Mouse (Mus musculus): ENCODE measurements around the gene Snrpd3.
A peak's percentile ranks its signal among the peaks of the same experiment; 100 is the strongest.
"Not testable (repeated sequence)": the region's sequence is repeated elsewhere in the genome, so short reads cannot be mapped to it uniquely, and the experiment has no call there.

The Snrpd3 gene

DNA sequence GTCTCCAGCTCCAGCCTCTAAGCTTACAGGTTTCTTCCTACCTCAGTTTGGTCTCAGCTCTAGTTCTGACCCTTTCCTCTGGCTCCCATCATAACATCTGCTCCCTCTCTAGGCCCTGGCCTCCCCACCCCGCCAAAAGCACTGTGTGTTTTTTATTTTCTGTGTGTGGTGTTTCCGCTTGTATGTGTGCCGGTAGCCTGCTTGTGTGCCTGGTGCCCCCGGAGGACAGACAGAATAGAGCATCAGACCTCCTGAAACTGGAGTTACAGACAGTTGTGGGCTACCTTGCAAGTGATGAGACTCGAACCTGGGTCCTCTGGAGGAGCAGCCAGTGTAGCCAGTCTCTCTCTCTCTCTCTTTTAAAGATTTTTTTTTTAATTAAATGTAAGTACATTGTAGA is 49.0 kb downstream of the Snrpd3 start:
- DNase-seq (ENCODE audit: low spot score in 2 of 2): no peak

DNA sequence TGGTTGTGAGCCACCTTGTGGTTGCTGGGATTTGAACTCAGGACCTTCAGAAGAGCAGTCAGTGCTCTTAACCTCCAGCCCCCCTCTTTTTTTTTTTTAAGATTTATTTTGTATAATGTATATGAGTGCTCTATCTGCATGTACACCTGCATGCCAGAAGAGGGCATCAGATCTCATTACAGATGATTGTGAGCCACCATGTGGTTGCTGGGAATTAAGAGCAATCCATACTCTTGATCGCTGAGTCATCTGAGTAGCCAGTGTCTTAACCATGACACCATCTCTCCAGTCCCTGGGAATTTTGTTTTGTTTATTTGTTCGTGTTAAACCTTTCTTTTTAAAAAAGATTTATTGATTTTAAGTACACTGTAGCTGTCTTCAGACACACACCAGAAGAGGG is 49.4 kb downstream of the Snrpd3 start:
- not testable (repeated sequence) for DNase-seq (ENCODE audit: low spot score in 2 of 2)

DNA sequence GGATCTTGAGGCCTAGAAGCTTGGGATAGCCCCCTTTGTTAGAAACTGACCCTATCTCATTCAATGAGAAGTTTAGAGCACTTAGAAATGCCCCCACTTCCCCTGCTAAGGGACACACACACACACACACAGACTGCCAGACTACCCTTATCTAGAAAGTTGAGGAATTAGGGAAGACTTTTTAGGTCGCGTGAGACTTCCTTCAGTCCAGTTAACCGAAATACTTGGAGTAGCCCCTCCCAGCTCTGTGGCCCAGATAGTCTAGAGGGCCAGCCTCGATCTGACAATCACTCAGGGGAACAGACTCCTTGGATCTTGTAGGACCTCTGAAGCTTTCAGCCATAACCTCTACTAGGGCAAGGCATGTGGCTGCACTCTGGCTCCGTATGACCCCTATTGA is 50.7 kb downstream of the Snrpd3 start:
- DNase-seq (ENCODE audit: low spot score in 2 of 2): no peak

DNA sequence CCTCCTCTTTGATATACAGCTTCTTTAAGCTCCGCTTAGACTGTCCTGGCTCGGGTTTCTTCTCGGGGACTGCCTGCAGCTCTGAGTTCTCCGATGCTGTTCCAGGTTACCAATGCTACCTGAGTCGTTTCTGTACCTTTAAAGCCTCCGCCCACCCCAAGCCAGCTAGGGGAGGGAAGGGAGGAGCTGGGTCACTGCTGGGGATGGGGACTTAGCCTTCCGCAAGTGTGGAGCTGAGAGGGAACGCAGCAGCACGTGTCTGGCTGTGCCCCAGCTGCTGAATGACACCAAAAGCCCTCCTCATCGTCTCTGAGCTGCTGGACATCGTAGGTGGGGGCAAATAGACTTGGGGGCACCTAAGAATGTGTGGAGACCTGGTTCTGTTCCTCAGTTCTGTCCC is 51.1 kb downstream of the Snrpd3 start:
- DNase-seq (ENCODE audit: low spot score in 2 of 2): no peak

DNA sequence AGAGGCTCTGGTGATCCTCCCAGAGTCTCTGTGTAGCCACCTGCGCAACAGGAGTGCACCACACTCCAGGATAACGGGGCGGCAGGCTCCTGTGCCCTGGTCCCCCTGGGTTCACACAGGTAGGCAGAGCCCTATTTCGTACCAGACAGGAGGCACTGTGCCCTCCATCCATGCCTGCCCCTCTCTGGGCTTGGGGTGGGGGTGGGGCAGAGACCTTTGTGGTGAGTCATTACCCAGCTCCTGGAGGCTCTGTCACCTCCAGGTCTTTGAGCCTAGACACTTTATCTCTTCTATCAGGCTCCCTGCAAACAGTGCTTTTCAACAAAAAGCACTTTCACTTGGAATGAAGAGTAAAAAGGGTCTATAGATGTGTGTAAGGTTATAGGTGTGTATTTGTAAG is 51.5 kb downstream of the Snrpd3 start:
- no peak for DNase-seq (ENCODE audit: low spot score in 2 of 2)

DNA sequence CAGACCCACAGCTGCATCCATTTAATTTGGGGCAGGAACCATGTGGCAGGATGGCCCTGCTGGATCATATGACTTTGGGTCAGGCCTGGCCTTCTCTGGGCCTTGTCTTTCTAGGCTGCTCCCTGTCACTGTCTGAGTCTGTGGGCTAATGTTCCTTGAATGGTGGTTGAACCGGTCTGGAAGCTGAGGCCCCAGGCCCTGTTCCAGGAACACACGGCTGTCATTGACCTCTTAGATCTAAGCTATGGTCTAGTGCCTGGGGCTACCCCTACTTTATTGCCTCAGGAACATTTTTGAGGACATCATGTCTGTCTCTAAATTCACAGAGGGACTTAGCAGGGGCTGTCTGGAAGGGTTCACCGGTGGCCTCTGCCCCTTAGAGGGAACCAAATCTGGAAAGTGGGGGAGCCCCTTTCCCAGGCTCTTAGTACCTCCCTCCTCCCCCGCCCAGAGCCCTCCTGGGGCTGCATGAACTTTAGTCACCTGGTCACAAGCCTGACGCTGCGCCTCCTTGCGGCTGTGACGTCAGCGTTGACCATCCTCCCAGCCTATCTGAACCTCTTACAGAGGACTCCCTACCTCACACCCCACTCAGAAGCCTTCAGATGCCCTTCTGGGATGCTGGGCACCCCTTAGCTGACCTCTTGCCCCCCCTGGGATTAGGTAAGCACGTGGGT is 53.8 kb downstream of the Snrpd3 start:
- DNase-seq (ENCODE audit: low spot score in 2 of 2): no peak

DNA sequence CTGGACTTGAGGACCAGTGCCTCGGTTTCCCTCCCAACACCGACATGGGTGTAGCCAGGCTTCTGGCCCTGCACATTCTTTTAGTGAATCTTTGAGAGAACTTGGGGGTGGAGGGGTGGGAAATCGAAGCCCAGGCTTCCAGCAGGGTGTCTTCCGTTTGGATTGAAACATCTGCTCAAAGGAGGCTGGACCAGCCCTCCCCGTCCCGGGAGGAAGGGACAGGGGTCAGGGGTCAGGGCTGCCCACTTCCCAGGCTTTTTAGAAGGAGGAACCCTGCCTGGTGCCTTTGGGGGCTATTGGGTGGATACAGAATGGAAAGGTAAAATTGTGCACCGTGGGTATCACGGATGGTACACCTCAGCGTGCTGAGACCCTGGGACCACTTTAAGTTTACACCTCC is 54.6 kb downstream of the Snrpd3 start:
- DNase-seq (ENCODE audit: low spot score in 2 of 2): no peak

DNA sequence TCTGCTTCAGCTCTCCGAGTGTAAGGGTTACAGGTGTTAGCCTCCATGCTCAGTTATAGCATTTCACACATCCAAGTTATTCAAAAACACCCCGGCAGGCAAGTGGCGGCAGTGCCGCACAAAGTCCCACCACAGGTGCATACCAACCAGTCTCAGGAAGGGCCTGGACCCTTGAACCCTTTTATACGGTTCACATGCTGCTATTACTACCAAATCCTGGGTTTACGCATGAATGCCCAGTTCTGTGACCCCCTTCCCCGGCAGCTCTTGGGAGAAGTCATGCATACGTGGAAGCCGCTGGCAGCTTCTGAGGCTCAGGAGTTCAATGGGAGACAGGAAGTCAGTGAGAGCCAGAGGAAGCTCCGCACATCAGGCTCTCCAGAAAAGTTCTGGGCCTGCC is 55.8 kb downstream of the Snrpd3 start:
- no peak for DNase-seq (ENCODE audit: low spot score in 2 of 2)

DNA sequence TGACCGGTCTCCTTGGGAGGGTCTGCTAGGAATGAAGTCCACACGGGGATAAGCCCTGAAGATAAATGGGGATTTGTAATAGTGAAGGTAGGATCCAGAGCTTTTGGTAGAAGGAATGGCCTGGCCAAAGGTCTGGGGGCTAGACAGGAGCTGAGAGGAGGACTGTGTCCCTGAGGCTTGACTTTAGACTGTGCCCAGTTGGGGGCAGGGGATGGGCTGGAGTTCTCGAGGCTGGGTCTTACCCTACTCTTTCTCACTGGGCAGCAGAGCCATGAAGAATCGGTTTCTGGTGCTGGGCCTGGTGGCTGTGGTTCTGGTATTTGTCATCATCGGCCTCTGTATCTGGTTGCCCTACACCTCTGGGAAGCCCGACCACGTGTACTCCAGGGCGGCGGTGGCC is 56.6 kb downstream of the Snrpd3 start:
- no peak for DNase-seq (ENCODE audit: low spot score in 2 of 2)

DNA sequence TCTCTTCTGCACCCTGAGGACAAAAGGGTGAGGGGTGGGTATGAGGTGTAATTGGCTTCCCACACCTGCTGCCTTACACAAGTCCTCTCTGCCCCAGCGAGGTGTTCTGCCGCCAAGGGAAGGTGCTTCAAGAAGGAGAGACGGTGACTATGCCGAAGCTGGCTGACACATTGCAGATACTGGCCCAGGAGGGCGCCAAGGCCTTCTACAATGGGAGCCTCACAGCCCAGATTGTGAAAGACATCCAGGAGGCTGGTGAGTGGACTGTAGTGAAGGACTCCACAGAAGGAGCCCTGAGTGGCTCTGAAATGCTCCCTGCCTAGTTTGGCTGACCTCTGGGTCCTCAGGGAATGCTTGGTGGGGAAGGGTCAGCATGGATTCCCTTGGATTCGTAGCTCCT is 61.8 kb downstream of the Snrpd3 start:
- no peak for DNase-seq (ENCODE audit: low spot score in 2 of 2)

DNA sequence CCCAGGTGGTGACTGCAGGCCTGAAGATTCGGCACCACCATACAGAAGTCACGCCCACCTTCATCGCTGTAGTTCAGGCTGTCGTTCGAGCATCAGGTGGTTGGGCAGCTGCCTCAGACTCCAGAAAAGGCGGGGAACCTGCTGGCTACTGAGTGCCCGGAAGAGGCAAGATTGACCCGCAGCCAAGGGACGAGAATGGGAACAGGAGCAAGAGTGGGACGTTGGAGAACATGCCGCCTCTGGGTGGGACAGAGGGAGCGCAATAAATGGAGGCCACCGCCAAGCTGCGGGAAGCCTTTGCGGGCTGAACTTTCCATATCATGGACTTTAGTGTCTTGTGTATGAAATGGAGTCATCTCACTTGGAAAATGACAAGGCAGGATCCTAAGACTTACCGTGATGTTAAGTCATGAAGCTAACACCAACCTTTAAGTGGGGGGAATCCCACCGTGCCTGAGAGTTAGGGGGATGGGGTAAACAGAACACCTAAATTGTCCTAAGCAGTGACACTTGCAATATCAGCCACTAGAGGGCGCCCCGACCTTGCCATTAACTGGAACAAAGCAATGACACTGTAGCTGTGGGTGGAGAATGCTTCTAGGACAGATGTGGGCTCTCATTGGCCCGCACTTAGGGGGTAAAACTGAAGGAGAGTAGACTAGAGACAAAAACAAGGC is 68.7 kb downstream of the Snrpd3 start:
- peak; percentile 95 to 96 for DNase-seq (ENCODE audit: low spot score in 2 of 2)

DNA sequence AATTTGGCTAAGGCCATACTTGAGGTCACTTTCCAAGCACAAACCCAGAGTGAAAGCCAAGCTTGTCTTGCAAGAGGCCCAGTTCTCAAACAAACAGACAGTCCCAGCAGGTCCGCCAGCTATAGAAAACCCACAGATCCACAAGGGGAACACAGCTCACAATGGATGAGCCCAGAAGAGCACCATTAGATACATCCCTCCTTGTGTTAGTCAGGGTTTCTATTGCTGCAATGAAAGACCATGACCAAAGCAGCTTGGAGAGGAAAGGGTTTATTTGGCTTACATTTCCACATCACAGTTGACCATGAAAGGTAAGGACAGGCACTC is 69.2 kb downstream of the Snrpd3 start:
- DNase-seq (ENCODE audit: low spot score in 2 of 2): no peak
